Mouse (Mus musculus): ENCODE results near the gene Slc4a8. TPM values are rescaled to one million over a fixed set of nuclear protein-coding genes. Genes with fewer than 3 reads are reported as not detected.

Slc4a8 gene
- total RNA-seq, 2 experiments from 2014 or later: 11.3 to 34.5 TPM

GRCm38 (mm10) chr15:100738351-100738781 is 23.2 kb upstream of the Slc4a8 start:
- ATAC-seq (replicated peaks; ENCODE audit: poor library complexity, severe bottlenecking): peak; percentile 77

DNA sequence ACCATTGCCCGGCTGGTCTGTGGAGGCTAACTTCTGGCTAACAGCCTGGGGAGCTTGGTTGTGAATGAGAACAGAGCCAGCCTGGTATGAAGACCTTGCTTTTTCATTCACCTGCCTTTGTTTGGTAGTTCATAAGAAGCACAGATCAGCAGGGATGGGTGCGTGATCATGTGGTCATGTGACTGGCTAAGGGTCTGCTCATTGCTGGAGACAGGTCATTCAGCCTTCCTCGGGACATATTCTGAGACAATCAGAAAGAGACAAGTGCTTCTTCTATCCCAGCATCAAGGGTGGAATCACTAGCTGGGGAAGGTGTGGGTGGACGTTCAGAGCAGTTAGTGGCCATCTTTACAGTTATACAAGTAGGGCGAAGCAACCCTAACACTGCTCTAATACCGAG is 22.1 kb upstream of the Slc4a8 start:
- no peak for ATAC-seq (replicated peaks; ENCODE audit: poor library complexity, severe bottlenecking)

DNA sequence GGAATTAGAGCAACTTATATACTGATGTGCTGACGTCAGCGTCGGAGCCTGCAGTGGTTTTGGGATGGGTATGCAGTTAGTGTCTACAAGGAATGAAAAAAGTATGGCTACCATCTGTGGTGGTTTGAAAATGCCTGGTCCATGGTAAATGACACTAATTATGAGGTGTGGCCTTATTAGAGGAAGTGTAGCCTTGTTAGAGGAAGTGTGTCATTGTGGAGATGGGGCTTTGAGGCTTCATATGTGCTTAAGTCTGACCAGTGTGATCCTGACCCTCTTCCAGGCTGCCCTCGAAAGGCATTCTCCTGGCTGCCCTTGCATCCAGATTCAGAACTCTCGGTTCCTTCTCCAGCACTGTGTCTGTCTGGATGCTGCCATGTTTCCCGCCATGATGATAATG is 18.3 kb upstream of the Slc4a8 start:
- ATAC-seq (replicated peaks; ENCODE audit: poor library complexity, severe bottlenecking): peak; percentile 45

DNA sequence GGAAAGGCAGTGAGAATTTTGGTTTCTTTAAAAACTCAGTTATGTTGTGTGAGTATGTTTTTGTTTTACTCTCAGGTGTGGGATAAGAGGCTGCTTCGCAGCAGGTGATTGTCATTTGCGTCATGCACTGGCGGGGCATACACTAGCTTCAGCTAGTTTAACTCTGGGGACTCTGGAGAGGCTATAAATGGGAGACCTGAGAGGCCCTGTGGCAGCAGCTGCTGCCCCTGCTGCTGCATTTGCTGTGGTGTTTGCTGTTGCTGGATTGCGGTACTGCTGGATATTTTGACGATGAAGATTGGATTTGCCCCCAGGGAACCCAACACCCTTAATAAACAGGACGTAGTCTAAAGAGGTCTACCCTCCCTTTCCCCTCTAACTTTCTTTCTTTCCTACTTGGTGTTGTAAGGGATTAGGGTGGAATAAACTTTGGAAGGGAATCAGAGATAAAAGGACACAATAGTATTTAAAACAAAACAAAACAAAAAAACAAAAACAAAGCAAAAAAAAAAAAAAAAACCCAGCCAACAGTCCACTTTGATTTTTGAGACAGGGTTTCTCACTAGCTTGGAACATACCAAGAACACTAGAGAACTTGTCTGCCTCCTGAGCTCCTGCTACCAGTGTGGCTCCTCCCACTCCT is 14.9 kb upstream of the Slc4a8 start:
- ATAC-seq (replicated peaks; ENCODE audit: poor library complexity, severe bottlenecking): no peak

DNA sequence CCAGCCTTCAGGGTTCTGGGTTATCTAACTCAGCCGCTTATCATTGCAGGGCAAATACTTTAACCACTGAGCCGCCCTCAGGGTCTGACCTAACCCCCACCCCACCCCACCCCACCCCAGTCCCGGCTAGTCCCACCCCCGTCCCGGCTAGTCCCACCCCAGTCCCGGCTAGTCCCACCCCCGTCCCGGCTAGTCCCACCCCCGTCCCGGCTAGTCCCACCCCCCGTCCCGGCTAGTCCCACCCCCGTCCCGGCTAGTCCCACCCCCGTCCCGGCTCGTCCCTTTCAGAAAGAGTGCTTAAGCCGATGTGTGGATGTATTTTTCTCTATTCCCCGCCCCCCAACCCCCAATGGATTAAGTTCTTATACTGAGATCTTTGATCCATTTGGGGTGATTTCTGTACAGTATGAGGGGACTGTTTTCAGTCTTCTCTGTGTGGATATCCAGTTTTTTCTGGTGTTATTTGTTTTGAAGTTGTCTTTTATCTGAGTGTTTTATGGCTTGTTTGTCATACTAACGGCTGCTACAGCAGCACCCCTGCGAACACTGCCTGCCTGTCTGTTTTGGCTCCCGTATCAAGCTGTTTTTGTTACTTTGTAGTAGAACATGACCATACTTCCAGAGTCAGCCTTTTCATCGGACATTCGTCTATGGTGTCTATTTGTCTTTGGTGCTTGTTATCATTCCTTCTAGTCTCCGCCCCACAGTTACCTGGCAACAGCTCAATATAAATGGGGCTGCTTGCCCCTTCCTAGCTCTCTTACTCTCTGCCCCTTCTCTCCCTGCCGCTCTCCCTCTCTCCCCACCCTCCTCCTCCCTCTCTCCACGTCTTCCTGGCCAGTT is 14.2 kb upstream of the Slc4a8 start:
- ATAC-seq (replicated peaks; ENCODE audit: poor library complexity, severe bottlenecking): peak; percentile 45

GRCm38 (mm10) chr15:100748584-100748983 is 13.0 kb upstream of the Slc4a8 start:
- ATAC-seq (replicated peaks; ENCODE audit: poor library complexity, severe bottlenecking): no peak

- peak; percentile 91 for ATAC-seq (replicated peaks; ENCODE audit: poor library complexity, severe bottlenecking)
Observed at GRCm38 (mm10) chr15:100749751-100750538, 11.6 kb upstream of the Slc4a8 start.

GRCm38 (mm10) chr15:100752439-100752838 is 9.1 kb upstream of the Slc4a8 start:
- ATAC-seq (replicated peaks; ENCODE audit: poor library complexity, severe bottlenecking): no peak

GRCm38 (mm10) chr15:100753045-100753444 is 8.5 kb upstream of the Slc4a8 start:
- no peak for ATAC-seq (replicated peaks; ENCODE audit: poor library complexity, severe bottlenecking)

DNA sequence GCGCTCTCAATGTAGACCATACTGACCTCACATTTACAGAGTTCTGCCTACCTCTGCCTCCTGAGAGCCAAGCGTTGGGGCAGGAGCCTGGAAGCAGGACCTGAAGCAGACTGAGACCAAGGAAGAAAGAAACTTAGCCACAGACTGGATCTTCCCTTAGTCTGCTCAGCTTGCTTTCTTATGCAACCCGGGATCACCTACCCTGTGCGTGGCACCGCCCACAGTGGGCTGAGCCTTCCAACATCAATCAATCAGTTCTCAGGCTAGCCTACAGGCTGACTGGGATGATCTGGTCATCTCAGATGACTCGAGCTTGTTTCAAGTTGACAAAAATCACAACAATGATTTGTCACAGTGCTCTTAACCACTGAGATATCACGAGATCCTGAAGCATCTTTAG is 7.5 kb upstream of the Slc4a8 start:
- ATAC-seq (replicated peaks; ENCODE audit: poor library complexity, severe bottlenecking): peak; percentile 36

DNA sequence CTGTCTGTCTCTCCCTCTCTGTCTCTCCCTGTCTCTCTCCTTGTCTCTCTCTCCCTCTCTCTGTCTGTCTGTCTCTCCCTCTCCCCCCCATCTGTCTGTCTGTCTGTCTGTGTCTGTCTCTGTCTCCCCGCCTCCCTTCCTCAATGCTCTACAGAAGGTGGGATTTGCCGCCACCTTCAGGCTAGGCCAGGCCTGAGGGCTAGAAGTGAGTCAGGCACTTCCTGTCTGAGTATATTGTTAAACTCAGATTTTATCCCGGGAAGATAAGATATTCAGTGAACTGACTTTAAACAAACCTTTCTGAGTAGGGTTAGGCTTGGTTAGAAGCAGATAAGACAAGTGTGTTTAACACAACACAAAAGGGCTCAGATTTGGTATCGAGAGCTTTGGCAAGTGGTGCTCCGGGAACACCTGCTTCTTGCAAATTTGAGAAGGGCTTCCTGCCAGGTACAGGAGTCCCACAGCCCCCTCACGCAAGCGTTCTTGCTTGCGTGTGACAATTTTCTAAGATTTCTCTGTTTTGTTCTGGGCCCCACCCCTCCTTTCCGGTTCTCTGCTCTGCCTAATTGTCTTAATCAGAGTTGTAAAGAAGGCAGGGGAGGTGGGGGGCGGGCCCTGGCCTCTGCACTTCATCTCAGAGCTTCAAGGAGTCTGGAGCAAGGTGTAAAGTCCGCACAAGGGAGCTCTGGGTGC is 6.6 kb upstream of the Slc4a8 start:
- peak; percentile 38; the same call in 1 of the 2 replicates for ATAC-seq (replicated peaks; ENCODE audit: poor library complexity, severe bottlenecking)

GRCm38 (mm10) chr15:100755498-100755859 is 6.1 kb upstream of the Slc4a8 start:
- no peak for ATAC-seq (replicated peaks; ENCODE audit: poor library complexity, severe bottlenecking)

DNA sequence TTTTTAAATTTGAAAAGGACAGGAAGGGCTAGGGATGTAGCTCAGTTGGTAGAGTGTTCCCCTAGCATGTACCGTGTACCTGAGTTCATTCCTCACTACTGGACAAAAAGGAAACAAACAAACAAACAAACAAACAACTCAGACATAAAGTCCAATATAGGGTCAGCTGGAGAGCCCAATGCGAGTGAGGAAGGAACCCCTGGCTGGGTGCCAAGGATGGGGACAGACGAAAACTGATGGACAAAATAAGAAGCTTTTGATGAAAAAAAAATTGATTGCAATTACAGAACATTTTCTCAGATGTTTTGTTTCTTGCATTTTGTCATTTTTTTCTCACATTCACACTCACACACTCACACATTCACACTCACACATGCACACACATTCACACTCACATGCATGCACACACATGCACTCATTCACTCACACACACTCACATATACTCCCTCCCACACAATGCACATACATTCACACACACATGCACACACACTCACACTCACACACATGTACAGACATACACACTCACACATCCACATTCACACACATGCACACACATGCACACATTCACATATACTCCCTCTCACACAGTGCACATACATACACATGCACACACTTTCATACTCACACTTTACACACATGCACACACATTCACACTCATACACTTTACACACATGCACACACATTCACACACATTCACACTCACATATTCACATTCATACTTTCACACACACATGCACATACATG is 5.5 kb upstream of the Slc4a8 start:
- no peak for ATAC-seq (replicated peaks; ENCODE audit: poor library complexity, severe bottlenecking)

DNA sequence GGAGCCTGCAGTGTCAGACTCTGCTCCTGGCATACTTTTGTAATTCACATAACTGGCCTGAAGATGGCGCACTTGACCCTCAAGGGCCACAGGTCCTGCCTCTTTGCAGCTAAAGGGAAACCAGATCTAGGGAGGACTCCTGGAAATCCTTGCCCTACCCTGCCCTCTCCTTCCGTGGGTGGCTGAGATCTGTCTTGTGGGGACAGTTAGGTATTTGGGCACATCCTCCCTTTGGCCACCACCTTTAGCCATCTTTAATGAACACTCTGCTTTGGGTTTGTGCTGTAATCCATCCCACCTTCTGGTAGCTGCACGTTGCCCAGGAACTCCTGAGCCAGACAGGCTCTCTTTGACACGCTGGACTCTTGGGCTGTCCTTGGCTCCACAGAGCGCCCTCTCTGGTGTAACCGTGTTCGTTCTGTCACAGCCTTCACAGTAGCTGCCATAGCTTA is 4.0 kb upstream of the Slc4a8 start:
- peak; percentile 58 for ATAC-seq (replicated peaks; ENCODE audit: poor library complexity, severe bottlenecking)

GRCm38 (mm10) chr15:100759286-100759685 is 2.3 kb upstream of the Slc4a8 start:
- ATAC-seq (replicated peaks; ENCODE audit: poor library complexity, severe bottlenecking): no peak

GRCm38 (mm10) chr15:100761036-100761418 is 520 bp upstream of the Slc4a8 start:
- ATAC-seq (replicated peaks; ENCODE audit: poor library complexity, severe bottlenecking): no peak

GRCm38 (mm10) chr15:100762649-100763048 is 1.1 kb downstream of the Slc4a8 start:
- no peak for ATAC-seq (replicated peaks; ENCODE audit: poor library complexity, severe bottlenecking)

DNA sequence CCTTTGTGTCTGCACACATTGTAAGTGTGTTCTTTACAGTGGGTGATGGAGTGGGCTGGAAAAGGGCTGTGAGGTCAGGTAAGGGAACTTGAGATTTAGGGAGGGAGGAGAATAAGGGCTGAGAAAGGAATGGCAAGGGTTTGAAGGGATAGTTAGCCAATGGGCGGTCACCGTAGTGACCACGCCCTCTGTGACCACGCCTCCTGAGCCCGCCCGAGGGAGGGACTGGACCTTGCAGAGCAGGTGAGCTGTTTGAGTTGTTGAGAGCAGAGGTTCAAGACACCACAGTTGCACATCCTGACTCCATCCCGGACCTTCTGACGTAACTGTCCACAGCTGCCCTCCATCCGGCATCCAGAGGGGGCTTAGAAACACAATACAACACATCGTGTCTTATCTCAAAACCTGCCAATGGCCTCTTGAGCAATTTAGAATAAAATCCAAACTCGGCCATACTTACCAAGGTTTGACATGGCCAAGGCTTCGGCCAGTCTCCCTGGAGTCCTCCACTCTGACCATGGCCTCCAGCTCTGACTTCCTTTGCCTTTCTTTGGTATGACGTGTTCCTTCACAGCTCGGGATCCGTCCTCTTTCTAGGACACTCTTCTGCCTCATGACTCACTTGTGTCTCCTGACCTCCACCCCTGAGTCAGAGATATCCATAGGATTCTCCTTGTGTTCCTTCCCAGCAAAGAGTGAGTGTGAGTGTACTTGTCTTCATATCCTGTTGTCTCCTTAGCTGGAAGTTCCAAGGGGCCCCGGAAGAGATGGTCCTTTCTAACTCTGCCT is 2.8 kb downstream of the Slc4a8 start:
- no peak for ATAC-seq (replicated peaks; ENCODE audit: poor library complexity, severe bottlenecking)

DNA sequence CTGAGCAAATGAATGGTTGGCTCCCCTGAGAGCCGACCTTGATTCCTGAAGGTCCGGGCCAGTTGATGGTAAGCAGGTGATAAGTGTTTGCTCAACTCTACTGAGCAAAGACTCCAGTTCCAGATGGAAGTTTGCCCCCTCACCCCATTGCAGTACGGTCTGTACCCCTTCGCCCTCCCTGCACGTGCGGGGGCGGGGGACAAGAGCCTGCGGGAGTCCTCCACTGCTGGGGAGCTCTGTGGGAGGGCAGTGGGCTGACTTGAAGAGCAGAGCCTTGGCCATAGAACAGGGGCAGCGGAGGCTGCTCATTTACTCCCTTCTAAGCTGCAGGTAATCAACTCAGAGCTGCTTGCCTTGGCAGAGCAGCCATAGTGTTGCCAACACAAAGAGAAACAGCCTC is 5.3 kb downstream of the Slc4a8 start:
- ATAC-seq (replicated peaks; ENCODE audit: poor library complexity, severe bottlenecking): no peak
